Mouse (Mus musculus) small intestine, adult 2 months (tissue): ENCODE data around the gene Pik3r2.

Experiments used
- CTCF ChIP-seq: fragments of 200-500 bp; IDR thresholded peaks from 2 replicates; pipeline ENCODE4 v1.5.1; 2012; ENCODE audit warnings: low read depth, mild to moderate bottlenecking, control low read depth, inconsistent platforms, low read length, moderate library complexity, mixed read lengths; ENCODE audit not compliant: insufficient replicate concordance, insufficient read length; ENCODE audit errors: extremely low read depth
- POLR2A ChIP-seq: fragments of 200-500 bp; IDR thresholded peaks from 2 replicates; pipeline ENCODE4 v1.6.1; 2012; ENCODE audit warnings: low read depth, mild to moderate bottlenecking, control low read depth, inconsistent platforms, low read length, moderate library complexity

- TF ChIP-seq CTCF (no peak), POLR2A (no peak)
Observed at GRCm38 (mm10) chr8:70742176-70742575, 34.3 kb downstream of the Pik3r2 start.
